In the genomic region with DNA sequence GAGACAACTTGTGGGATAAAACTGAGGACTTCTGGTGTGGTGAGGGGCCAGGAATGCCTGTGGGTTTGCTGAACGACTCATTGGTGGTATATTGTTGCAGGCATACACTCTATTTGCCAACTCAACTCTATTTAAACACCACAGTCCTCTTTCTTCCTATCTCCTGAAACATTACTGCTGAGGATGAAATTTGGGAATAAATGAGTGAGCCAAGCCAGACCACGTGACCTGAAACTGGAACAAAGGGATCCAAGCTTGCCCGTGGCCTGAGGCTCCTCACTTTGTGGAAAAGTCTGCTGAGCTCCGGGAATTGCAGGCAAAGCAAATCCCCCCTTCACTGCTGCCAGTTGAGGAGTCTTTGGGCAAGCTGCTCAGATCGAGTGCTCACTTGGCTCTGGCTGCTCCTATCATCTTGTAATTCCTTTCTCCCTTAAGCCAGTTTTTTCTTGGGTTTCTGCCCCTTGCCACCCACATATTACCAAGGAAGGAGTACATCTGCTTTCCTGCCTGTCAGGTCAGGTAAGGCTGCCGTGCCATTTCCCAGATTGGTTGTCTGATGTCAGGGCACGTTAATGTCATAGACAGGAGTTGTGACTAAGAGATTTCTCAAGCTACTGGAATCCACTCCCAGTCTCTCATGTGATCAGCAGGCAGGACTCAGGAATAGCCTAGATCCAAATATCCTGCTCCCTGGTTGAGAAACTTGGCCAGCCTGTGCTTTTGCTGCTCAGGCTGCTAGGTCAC, we compare ENCODE assay signal across 9 mouse cellular contexts. TPM values are rescaled to one million over a fixed set of nuclear protein-coding genes. Genes with fewer than 3 reads are reported as not detected.
A peak's percentile ranks its signal among the peaks of the same experiment; 100 is the strongest.
DNase-seq lines count a peak whose midpoint lies in the region.
"Had no signal": no experiment of that assay in that cellular context is flagged by ENCODE, and none has a peak within 500 bp of the region (broad histone marks: within the 10 kb centered on the region; RNA-seq: fewer than 3 reads in every experiment).

No protein-coding gene starts in this region.

- DNase-seq in heart, adult 9 months (ENCODE audit: low spot score in 2 of 2), result peak; percentile 1 to 15
- no peak for DNase-seq in heart, postnatal 14 days
- peak; percentile 77 for DNase-seq in NIH3T3 (ENCODE audit: low read depth)
- DNase-seq in cerebellum, adult 8-10 months, result peak; percentile 44
- DNase-seq in left cerebral cortex, postnatal 36 days (ENCODE audit: low spot score in 2 of 2), result peak; percentile 36 to 44
- DNase-seq in kidney, postnatal 10 days, result no peak
- no peak for DNase-seq in embryo, embryonic 10.5 days (ENCODE audit: low spot score)
- no peak for DNase-seq in kidney, adult 11 months
- DNase-seq: kidney, adult 8-10 months had no signal

- intact Hi-C loops in heart, postnatal 14 days (cut with DNase I), result no loop called here
- intact Hi-C loops in left cerebral cortex, postnatal 36 days (cut with DNase I), result no loop called here

RNA-seq across cellular contexts. Expression of a gene that starts 16.5 kb away (rescaled TPM):
- 1 to 10 TPM; 1.8 to 3.7 TPM for total RNA-seq in heart, postnatal 14 days (2021)
- total RNA-seq in left cerebral cortex, postnatal 36 days (2021), result 10 to 100 TPM; 74.4 to 76.7 TPM

RNA-seq across cellular contexts. Expression of a gene that starts 29.4 kb away (rescaled TPM):
- total RNA-seq in heart, postnatal 14 days (2021), result 10 to 100 TPM in 1 of 2 experiments, 1 to 10 TPM in 1; 9.8 to 12.7 TPM
- 10 to 100 TPM; 22.8 to 27.2 TPM for total RNA-seq in left cerebral cortex, postnatal 36 days (2021)

RNA-seq across cellular contexts. Expression of a gene that starts 29.5 kb away (rescaled TPM):
- 10 to 100 TPM; 19.0 to 24.7 TPM for total RNA-seq in heart, postnatal 14 days (2021)
- 10 to 100 TPM; 33.5 to 35.9 TPM for total RNA-seq in left cerebral cortex, postnatal 36 days (2021)

RNA-seq across cellular contexts. Expression of a gene that starts 46.9 kb away (rescaled TPM):
- 1 to 10 TPM; 4.1 to 4.2 TPM for total RNA-seq in heart, postnatal 14 days (2021)
- total RNA-seq in left cerebral cortex, postnatal 36 days (2021), result 10 to 100 TPM; 15.9 to 16.8 TPM

RNA-seq across cellular contexts. Expression of a gene that starts 48.1 kb away (rescaled TPM):
- total RNA-seq in heart, postnatal 14 days (2021), result 1 to 10 TPM in 1 of 2 experiments, under 1 TPM in 1; 0.78 to 1.6 TPM
- 1 to 10 TPM; 2.3 to 4.3 TPM for total RNA-seq in left cerebral cortex, postnatal 36 days (2021)

Comparison
In these comparisons a context has a peak if more than half of its experiments do, and no peak if none do; other contexts are left out.
1. DNase-seq: peak in heart, adult 9 months (2 of 2), NIH3T3 (single experiment), cerebellum, adult 8-10 months (single experiment) and left cerebral cortex, postnatal 36 days (2 of 2); none in heart, postnatal 14 days (0 of 2), kidney, postnatal 10 days (single experiment), embryo, embryonic 10.5 days (single experiment) and kidney, adult 11 months (single experiment).
2. RNA of a gene that starts 16.5 kb away (total RNA-seq): 74.4 to 76.7 TPM in left cerebral cortex, postnatal 36 days; 1.8 to 3.7 TPM in heart, postnatal 14 days; every median in the first group is over 10 times any median in the second.